Mouse (Mus musculus): ENCODE results near the gene Nacc2.

The Nacc2 gene

DNA sequence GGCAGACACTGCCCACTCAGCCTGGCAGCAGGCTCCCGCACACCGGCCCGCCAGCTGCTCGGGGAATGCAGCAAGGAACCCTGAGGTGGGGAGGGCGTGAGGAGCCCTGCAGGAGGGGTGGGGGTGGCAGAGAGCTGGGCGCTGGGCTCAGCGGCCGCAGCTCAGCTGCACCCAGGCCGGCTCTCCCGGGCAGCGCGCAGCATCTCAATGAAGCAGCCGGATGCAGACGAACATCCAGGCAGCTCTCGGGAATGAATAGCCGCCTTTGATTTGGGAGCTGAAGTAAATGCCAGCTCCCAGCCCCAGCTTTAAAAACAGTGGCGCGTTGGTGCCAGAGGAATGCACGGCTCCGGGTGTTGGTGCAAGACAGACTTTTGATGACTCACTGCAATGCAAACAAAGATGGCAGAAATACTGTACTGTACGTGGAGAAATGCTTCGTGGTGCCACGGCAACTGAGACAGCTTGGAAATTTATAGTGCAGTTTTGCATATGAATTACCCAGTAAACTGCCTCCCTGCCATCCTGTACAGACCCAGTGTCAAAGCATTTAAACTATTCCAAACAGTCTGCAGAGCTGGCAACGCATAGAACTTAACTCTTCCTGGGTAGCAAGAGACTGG is 31.1 kb downstream of the Nacc2 start:
- peak in 1 of 2 experiments; percentile 62 for DNase-seq

DNA sequence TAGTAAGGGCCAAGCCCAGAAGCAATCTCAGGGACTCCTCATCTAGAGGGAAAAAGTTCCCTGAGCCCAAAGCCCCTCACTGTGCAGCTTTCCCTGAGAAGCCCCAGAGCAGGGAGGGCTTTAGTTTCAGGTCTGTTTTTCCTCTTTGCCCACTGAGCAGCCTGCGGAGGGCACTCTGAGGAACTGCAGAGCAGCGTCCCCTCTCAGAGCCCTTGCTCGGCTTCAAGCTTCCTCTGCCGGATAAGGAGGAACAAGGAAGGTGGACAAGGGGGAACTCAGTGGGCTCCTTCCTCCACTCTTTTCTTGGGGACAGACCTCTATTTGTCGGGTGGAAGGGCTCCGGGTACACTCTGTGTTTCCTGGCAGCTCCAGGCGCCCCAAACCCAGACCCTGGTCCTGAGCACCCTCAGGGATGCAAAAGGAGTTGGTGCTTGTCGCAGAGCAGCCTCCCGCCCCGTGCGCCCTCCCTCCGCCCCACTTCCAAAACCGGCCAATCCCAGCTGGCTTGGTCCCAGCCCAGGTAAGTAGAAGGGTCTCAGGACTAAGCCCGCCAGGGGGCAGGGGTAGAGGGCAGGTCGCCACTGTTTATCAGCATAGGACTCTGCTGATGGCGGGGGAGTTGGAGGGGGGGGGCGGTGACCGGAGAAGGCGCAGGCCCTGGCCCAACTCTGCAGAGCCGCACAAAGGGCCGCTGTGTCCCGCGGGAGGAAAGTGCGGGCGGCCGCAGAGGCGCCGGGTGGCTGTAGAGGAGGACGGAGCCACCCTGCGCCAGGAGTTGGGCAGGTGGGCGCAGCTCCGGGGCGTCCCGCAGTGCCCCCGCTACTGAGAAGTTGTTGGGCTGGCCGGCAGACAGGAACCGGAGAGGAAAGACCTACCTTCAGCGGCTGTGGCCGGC is 31.9 kb downstream of the Nacc2 start:
- DNase-seq = peak; percentile 60 to 69

DNA sequence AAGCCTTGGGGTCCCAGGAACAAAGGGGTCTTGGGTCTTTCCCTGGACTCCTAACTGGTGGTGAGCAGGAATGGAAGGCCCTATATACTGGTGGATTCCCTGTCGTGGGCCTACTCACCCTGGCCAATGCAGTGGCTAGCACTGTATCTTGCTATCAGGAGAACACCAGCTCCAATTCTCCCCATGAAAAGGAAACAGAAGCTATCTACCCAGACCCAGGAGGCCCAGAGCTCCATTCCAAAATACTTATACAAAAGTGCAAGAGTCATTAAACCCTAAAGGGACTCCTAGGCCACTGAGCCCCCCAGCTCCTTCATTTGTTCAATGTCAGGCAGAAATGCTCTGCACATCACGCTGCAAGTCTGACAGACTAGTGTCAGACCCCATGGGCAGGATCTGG is 34.0 kb downstream of the Nacc2 start:
- DNase-seq = no peak

DNA sequence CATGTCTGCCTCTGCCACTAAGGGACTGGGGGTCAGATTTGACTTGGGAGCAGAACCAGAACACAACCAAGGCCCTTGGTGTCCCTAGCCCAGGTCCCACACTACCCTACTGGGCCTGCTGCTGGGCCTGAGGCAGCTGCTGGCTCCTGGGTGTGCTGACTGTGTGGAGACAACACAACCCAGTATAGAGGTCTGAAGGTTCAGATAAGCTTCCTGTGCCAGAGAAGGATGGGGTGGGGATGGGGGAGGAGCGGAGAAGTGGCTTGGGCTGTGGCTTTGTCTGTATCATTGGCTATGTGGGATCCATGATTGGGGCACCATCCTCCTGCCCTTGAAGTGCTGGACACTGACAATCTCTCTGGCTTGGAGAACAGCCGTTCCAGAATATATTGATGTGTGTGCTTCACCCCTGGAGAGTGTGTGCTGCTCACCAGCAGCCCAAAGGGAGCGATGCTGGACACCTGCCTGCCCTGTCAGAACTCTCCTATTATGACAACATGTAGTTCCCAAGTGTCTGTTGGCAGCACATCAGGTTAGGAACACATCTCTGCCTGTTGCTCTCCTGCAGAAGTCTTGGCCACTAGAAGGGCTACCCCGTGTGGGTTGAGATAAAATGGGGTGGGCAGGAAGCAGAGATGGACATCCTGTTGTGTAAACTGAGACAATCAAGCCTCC is 36.0 kb downstream of the Nacc2 start:
- DNase-seq = no peak

DNA sequence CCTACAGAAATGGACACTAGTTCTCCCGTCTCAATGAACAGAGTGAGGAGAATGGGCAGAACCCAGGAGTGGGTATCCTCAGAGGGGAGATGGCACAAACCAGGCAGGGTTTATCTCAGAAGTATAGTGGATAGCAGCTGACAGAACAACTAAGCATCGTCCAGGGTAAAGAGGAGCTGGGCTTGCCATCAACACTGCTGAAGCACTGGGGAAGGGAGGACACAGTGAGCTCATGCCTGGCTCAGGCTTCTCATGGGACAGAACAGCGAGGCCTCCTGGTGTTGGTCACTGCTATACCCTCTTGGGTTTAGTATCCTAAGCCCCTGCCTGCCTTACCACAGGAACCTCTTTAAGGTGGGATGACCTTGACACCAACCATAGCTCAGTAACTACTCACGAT is 36.5 kb downstream of the Nacc2 start:
- DNase-seq = no peak

DNA sequence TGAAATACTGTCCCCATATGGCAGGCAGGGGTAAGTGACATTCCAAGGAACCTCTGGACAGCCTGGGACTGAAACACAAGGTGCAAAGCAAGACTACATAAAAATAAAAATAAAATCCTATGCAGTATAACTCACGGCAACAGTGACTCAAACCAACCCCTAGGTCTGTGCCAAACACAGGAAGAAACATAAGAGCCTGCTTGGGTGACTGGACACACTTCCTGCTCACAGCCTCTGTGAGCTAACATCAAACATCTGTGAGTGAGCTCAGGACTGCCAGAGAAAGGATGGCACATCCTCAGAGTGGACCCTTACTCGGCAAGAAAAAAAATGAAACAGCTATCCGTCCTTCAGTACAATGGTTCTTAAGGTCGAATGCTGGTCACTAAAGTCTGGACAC is 40.1 kb downstream of the Nacc2 start:
- DNase-seq = no peak

DNA sequence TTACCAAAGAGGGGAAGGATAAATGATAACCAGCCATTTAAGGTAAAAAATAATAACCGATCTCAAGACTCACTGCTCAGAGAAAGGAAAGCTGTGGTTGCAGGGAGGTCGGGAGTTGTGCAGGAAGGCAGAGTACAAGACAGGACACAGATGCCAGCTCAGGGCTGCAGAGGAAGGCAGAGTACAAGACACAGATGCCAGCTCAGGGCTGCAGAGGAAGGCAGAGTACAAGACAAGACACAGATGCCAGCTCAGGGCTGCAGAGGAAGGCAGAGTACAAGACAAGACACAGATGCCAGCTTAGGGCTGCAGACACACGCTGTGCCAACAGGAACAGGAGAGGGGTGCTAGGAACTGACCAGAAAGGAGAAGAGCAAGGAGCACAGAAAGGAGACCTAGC is 42.2 kb downstream of the Nacc2 start:
- no peak for DNase-seq

DNA sequence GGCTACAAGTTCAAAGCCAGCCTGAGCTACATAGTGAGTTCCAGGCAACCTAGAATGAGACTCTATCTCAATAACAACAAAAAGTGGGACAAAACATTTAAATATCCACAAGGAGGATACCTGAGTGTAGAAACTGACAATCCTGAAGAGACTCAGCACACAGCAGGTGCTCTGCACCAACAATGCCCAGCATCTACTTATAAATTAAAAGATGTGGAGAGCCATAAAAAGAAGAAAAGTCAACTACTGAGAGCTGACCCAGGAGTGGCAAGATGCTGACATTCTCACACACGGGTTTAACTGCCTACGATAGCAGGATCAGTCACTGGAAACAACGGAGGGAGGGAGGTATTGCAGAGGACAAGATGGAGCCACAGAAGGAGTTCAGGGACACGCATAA is 43.6 kb downstream of the Nacc2 start:
- DNase-seq = no peak

DNA sequence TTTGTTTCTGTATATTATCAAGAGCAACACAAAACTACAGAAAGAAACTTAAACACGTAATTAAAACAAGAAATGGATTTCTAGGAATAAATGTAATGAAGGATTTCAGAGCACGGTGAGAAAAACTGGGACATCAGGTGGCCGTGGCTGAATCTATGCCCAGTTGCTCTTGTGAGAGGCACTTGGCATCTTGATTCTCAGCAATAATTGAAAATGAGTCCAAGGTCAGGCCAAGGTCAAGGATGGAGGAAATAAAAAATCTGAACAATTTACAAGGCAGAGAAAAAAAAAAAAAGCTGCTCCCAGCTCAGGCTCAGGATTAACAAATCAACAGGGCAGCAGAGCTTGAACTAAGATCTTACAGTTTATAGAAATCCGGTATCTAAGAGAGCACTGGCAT is 46.0 kb downstream of the Nacc2 start:
- no peak for DNase-seq

DNA sequence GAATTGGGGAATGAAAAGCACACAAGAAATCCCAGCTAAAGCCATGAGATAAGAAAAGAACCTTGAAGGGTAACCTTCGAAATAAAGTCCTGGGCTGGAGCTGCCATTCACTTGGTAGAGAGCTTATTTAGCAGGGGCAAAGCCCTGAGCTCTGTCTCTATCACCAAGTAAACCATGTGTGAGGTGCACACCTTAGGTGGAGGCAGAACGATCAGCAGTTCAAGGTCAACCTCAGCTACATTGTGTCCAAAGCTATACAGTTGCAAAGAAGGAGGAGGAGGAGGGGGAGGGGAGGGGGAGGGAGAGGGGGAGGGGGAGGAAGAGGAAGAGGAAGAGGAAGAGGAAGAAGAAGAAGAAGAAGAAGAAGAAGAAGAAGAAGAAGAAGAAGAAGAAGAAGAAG is 46.9 kb downstream of the Nacc2 start:
- DNase-seq = no peak

DNA sequence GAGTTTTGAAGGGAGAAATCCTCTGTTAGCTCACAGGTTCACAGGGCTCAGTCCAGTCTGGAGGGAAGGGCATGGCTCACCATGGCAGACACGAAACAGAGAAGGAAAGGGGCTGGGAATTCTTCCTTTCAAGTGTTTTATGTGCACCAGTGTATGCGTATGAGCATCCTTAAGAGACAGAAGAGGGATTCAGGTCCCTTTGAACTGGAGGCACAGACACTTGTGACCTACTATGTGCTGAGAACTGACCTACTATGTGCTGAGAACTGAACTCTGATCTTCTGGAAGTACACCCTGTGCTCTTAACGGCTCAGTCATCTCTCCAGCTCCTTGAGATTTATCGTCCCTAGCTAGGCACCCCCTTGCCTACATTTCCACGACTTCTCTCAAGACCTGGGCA is 48.5 kb downstream of the Nacc2 start:
- DNase-seq = no peak

DNA sequence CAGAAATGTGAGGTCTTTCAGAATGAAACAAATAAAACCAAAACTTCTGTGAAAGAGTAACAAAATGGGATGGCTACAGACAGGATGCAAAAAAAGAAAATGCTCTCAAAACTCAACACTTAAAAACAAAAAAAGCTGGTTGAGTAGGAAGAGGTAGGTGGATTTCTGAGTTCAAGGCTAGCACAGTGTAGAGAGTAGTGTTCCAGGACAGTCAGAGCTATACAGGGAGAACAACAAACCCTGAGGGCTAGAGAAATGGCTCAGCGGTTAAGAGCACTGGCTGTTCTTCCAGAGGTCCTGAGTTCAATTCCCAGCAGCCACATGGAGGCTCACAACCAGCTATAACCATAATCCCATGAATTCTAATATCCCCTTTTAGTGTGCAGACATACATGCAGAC is 54.4 kb downstream of the Nacc2 start:
- DNase-seq = no peak

DNA sequence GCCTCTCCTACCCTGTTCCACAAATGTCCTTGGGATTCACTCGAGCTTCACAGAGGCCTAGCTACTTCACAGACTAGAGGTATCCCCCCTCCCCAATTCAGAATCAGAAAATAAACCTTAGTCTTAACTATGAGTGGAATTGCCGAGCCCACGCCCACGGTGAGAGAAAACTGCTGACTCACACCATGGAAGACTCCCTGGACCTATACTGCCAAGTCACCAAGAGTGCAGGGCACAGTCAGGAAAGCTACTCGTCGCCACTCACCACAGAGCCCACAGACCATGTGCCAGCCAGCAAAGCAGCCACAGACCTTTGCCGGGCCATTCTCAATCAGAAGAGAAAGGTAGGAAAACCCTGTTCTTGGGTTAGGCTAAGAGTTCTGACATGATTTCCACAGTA is 54.8 kb downstream of the Nacc2 start:
- DNase-seq = no peak

DNA sequence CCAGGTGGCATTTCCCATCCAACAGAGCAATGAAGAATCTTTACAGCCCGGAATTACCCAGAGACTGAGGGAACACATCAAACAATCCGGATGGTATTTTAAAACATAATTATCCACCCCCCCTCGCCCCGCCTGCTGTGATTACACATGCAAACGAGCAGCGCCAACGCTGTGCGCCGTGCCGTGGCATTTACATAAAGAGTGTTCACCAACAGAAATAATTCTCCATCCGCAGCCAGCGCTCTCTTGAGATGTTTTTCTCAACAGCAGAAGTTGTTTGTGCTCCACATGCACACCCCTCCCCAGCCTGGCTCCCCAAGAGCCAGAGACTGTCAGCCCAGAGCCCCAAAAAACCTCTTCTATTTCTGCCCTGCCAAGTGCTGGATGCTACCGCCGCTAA is 56.5 kb downstream of the Nacc2 start:
- DNase-seq = no peak

DNA sequence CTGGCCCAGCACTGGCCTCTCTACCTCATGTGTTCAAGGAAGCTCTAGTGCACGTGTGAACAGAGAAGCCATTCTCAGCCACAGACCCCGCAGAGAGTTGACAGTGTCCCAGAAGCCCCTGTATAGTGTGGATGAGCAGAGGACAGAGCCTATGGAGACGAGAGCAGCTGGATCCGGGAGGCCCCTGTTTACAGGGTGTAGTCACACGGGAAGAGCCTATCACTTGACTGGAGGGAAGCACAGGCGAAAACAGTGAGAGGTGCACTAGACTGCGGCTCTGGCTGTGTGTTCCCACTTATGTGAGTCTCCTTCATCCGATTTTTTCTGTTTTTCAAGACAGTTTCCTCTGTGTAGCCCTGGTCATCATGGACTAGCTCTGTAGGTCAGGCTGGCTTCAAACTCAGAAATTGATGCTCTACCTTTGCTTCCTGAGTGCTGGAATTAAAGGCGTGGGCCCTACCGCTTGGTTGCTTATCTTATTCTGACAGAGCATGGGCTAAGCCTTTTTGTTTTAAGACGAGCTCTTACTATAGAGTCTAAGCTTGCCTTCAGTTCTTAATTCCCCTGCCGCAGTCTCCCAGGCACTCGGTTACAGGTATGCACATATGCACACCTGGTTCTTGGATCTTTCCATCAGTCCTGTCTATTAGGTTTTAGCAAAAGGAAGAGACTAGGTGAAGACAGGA is 60.1 kb downstream of the Nacc2 start:
- DNase-seq = no peak

DNA sequence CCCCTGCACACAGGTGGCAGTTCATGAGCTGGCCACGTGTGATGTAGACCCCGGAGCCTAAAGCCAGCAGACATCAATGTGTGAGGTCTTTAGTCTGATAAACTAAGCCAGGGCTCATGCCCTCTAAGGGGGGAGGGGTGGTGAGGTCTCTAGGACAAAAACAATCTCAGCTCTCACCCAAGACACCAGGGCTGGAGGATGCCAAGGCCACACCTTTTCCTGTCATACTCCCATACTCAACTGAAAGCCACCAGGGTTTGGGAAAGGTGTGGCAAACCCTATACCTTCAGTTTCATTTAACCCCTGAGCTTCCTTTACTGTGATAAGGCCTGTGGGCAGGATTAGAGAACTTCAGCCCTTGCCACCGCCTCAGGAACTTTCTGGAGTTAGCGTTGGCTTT is 60.8 kb downstream of the Nacc2 start:
- DNase-seq = no peak

DNA sequence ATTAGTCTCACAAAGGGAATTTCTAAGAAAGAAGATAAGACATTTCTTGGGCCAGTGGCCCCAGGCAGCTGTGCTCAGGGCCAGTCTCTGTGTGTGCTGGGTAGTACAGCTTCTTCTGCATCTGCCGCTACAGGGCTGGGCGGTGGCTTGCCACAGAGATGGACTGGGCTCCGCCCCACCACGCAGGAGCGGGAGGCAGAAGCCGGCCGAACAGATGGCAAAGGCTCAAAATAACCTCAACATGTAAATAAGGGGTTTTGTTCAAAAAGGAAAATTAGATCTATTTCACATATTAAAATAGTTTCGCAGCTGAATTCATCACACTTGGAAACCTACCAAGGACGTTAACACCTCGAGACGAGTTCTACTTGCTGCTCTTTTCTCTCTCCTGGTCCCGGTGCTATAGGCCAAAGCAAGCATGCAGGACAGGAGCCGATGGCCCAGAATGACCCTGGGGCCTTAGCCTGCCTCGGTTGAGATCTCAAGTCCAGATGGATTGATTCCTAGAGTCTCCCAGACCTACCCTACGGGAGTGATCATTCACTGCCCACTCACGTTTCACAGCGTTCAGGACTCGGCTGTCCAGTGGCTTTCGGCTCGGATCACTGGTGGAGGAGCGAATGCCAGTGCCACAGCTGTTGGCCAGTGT is 61.9 kb downstream of the Nacc2 start:
- DNase-seq = peak; percentile 61 to 62

DNA sequence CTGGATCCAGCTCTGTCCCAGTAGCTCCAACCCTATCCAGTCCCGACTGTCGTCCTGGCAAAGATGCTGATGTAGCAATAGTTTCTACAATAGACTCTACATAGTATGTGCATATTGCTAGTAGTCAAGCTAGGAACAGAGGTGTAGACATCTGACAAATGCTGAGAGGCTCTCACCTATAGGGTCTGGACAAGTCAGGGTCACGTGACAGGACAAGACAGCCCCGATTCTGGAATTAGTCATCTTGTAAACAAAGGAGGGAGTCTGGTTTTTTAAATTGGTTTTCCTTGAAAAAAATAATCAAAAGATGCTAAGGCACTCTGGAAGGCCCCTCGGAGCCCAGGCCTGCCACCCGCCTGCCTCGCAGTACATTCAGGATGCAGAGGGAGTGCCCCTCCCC is 66.0 kb downstream of the Nacc2 start:
- no peak for DNase-seq

DNA sequence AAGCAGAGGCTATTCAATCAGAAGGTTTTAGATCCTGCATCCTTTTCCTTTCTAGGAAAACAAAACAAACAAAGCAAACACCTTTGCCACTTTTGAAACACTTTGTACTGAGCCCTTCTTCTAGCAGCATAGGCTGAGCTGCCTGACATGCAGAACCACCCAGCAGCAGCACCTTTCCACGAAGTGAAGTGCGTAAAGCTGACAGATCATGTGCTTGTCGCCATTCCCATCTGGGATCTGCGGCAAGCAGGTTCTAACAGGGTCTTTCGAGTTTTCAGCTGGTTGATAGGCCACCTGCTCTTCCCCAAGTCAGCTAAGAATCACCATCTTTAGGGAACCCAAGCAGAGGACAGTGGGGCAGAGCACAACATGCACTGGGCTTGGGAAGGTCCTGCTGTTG is 66.8 kb downstream of the Nacc2 start:
- DNase-seq = no peak

DNA sequence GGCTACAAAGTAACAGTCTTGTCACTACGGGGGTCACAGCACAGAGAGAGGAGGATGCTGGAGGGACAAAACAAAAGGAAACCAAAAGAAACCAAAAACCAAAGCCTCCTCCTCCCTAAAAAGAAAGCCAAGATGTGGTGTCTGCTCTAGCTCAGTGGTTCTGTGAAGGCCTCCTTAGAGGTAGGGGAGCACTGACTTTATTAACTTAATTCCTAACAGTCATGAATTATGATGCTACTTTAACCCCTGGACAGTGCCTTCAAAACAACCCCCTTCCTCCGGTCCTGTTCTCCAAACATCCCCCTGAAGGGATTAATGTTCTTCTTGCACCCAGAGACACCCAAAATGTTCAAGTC is 67.3 kb downstream of the Nacc2 start:
- DNase-seq = no peak

DNA sequence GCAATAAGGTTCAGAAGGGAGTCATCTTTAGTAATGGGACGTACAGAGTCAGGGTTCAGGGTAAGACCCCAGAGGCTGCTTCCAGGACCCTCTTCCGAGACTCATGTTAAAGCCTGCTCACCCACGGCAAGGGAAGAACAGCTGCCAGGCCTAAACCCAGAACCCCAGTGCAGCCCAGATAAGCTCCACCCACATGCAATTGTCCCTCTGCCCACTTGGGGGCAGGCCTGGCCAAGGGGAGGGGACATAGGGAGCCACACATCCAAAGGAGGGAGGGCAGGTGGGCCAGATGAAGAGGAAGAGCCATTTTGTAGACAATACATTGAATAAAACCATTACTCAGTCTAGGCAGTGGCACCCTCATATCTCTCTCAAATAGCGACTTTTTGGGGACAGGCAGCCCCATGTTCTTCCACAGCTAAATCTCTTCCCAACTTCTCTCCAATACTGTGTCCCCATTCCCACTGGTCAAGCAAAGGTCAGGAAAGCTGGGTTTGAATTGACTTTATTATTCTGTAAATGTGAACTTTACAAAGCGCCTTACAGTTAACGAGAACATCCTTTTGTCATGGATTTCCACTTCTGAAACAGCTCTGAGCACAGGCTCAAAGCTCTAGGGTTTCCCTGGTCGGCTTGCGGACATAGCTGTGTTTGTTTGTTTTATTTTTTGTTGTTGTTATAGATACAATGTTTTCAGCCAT is 67.8 kb downstream of the Nacc2 start:
- DNase-seq = peak; percentile 75

DNA sequence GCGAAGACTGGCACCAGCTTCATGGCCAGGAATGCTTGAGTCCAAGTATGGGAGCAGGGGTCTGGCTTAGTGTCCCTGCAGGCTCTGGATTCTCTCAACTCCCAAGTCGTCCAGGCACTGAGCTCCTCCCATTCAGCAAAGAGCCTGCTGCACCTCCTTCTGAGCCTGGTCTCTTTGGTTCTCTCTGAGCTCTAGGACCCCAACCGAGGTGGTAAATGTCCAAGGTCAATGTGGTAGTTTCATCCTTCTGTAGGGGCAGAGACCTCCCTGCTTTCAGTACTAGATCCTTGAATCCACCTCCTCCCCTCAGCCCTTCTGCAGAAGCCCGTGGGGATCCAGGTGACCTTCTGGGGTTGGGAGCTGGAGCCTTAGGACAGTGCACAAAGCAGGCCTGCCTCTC is 70.2 kb downstream of the Nacc2 start:
- no peak for DNase-seq

Measured in cerebellum, adult 18-20 months (tissue).